ENCODE assay signal across 8 mouse cellular contexts in the genomic region with DNA sequence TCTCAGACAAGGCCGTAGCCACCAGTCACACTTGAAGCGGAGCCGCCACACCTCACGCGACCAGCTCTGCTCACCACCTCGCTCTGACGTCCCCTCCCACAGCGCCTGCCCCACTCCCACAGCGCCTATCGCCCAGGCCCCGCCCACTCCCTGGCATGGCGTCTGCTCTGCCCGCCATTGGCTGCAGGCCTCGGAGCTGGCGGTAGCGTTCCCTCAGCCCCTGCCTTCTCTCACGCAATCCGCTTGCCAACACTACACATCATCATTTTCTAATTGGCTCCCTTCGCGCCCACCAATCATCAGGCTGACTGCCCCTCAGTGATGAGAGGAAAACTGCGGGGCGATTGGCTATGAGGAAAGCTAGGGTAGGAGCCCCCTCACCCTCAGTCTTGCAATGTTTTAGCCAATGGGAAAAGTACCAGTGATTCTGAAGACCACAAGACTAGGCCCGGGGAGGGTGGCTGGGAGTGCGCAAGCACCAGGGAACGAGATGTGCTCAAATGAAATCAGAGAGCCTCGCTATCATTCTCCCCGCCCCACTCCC. TPM values are rescaled to one million over a fixed set of nuclear protein-coding genes. Genes with fewer than 3 reads are reported as not detected.
A peak's percentile ranks its signal among the peaks of the same experiment; 100 is the strongest.
DNase-seq lines count a peak whose midpoint lies in the region; ATAC-seq lines count a peak whose summit lies in the region.

Tspyl2 (minus strand) TSS at position 68 of the 544 bp plus-strand sequence.

- intact Hi-C loops in gastrocnemius, postnatal 14 days (cut with DNase I; ENCODE audit: low total_unique reads) = no loop called here
- intact Hi-C loops in left cerebral cortex, postnatal 10 days (cut with DNase I) = no loop called here

- DNase-seq in adipocyte (ENCODE audit: low spot score) = peak; percentile 96
- DNase-seq in embryo, embryonic 10 days (ENCODE audit: low spot score) = peak; percentile 94
- peak; percentile 92 for DNase-seq in gastrocnemius, postnatal 14 days
- DNase-seq in left cerebral cortex, postnatal 10 days (ENCODE audit: extremely low spot score in 1 of 2, low spot score in 2 of 2) = peak; percentile 95 to 97
- DNase-seq in right cerebral cortex, postnatal 25 days = peak; percentile 93
- peak; percentile 90 to 91 for DNase-seq in urinary bladder, postnatal 4 days (ENCODE audit: low spot score in 2 of 2)

- peak; percentile 94 for ATAC-seq in inflammation-experienced regulatory T-cells, adult 6 months
- peak; percentile 99 for ATAC-seq in megakaryocyte-erythroid progenitor cell, adult 5-6 weeks (replicated peaks; ENCODE audit: low FRiP score, low TSS enrichment, poor library complexity, severe bottlenecking)

RNA-seq across cellular contexts. Expression of gene Tspyl2, which starts in this region (rescaled TPM):
- total RNA-seq in gastrocnemius, postnatal 14 days (2021) = 10 to 100 TPM in 1 of 2 experiments, 1 to 10 TPM in 1; 7.5 to 10.3 TPM
- 10 to 100 TPM in 2 of 3 experiments, 1 to 10 TPM in 1; 8.6 to 15.8 (median 12.8) TPM for polyA plus RNA-seq in inflammation-experienced regulatory T-cells, adult 6 months (2017; shearing (Covaris generic))
- total RNA-seq in left cerebral cortex, postnatal 10 days (2021) = 10 to 100 TPM; 67.1 to 67.7 TPM
- 8.2 and 9.3 TPM in 2 replicates for total RNA-seq in megakaryocyte-erythroid progenitor cell, adult 5-6 weeks (2014; fragmentation: Nextera tagmentation)
- 14.0 and 33.9 TPM in 2 replicates for total RNA-seq in megakaryocyte-erythroid progenitor cell, adult 5-6 weeks (2017)

Comparison
In these comparisons a context has a peak if more than half of its experiments do, and no peak if none do; other contexts are left out.
1. Peak in every context shown above with its lines: DNase-seq and ATAC-seq.